Mouse (Mus musculus): ENCODE data around the gene Mavs.
A peak's percentile ranks its signal among the peaks of the same experiment; 100 is the strongest.

Mavs gene

GRCm38 (mm10) chr2:131262680-131263670, 29.1 kb downstream of the Mavs start:
- DNase-seq = peak; percentile 39 to 41

GRCm38 (mm10) chr2:131264027-131264426, 30.2 kb downstream of the Mavs start:
- no peak for DNase-seq

GRCm38 (mm10) chr2:131265056-131265455, 31.2 kb downstream of the Mavs start:
- DNase-seq = no peak

- DNase-seq = no peak
These were observed 41.6 kb downstream of the Mavs start for GRCm38 (mm10) chr2:131275493-131275892.

- DNase-seq = no peak
These were observed 42.9 kb downstream of the Mavs start for GRCm38 (mm10) chr2:131276722-131277121.

- DNase-seq = no peak
These were observed 47.7 kb downstream of the Mavs start for GRCm38 (mm10) chr2:131281596-131281995.

- DNase-seq = no peak
These were observed 52.4 kb downstream of the Mavs start for GRCm38 (mm10) chr2:131286276-131286675.

- no peak for DNase-seq
These were observed 56.8 kb downstream of the Mavs start for GRCm38 (mm10) chr2:131290669-131291068.

GRCm38 (mm10) chr2:131296746-131297261, 62.9 kb downstream of the Mavs start:
- DNase-seq = no peak
